Comparison of ENCODE assay signal across 26 mouse cellular contexts in the genomic region with DNA sequence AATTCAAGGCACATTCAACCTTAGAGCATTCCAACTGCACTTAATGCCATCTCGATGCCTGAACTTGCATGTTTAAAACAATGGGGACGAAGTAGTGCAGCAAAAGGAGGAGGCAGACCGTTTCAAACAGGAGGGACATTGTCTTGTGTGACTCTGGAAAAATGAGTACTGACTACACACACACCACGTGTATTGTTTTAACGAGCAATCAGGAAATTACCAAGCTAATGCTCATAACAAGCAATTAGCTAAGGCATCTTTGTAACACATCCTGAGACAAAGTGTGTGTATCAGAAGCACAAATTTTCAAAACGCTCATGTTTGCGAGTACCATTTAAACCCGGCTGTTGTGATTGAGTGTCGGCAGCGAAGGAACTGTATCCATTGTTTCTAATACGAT.
"Had no signal": no experiment of that assay in that cellular context is flagged by ENCODE, and none has a peak within 500 bp of the region (broad histone marks: within the 10 kb centered on the region; RNA-seq: fewer than 3 reads in every experiment).

No protein-coding gene starts in this region.

- H3K9me3 ChIP-seq: heart, embryonic 13.5 days; heart, embryonic 15.5 days; hindbrain, embryonic 13.5 days; hindbrain, embryonic 15.5 days; intestine, embryonic 15.5 days; kidney, embryonic 15.5 days; limb, embryonic 10.5 days; limb, embryonic 12.5 days had no signal

- H3K4me1 ChIP-seq: intestine, embryonic 15.5 days; kidney, embryonic 15.5 days; limb, embryonic 10.5 days; limb, embryonic 12.5 days had no signal

- H3K4me2 ChIP-seq: heart, embryonic 11.5 days; heart, embryonic 13.5 days; heart, embryonic 15.5 days; hindbrain, embryonic 13.5 days; hindbrain, embryonic 15.5 days; intestine, embryonic 15.5 days; kidney, embryonic 15.5 days; limb, embryonic 12.5 days; liver, embryonic 11.5 days had no signal

- H3K9ac ChIP-seq: heart, embryonic 13.5 days; heart, embryonic 15.5 days; hindbrain, embryonic 13.5 days; hindbrain, embryonic 15.5 days; intestine, embryonic 15.5 days; kidney, embryonic 15.5 days; limb, embryonic 12.5 days had no signal

- H3K27me3 ChIP-seq: heart, embryonic 13.5 days; heart, embryonic 15.5 days; hindbrain, embryonic 13.5 days; hindbrain, embryonic 15.5 days; intestine, embryonic 15.5 days; kidney, embryonic 15.5 days; limb, embryonic 12.5 days had no signal

- H3K36me3 ChIP-seq: heart, embryonic 13.5 days; heart, embryonic 15.5 days; hindbrain, embryonic 13.5 days; hindbrain, embryonic 15.5 days; intestine, embryonic 15.5 days; kidney, embryonic 15.5 days; limb, embryonic 10.5 days; limb, embryonic 12.5 days had no signal

- ATAC-seq: intestine, embryonic 15.5 days had no signal

- DNase-seq: gastrocnemius, postnatal 14 days; gastrocnemius, postnatal 36 days; heart, adult 11 months; heart, adult 2 months; heart, postnatal 14 days; heart, postnatal 36 days; kidney, adult 11 months; kidney, adult 2 months; kidney, adult 9 months; kidney, postnatal 14 days; kidney, postnatal 36 days; layer of hippocampus, adult 9-11 months; liver had no signal

- H3K27ac ChIP-seq: heart, adult 2 months; heart, embryonic 15.5 days; hindbrain, embryonic 13.5 days; hindbrain, embryonic 15.5 days; hindbrain, postnatal 0 days; intestine, embryonic 15.5 days; kidney, embryonic 15.5 days; kidney, postnatal 0 days; left cerebral cortex, adult 2 months; limb, embryonic 10.5 days; limb, embryonic 12.5 days had no signal

- H3K4me3 ChIP-seq: heart, adult 2 months; heart, embryonic 13.5 days; heart, embryonic 15.5 days; hindbrain, embryonic 13.5 days; hindbrain, embryonic 15.5 days; intestine, embryonic 15.5 days; kidney, embryonic 15.5 days; left cerebral cortex, adult 2 months; limb, embryonic 10.5 days; limb, embryonic 12.5 days had no signal
